Mouse (Mus musculus) C2C12 (cell line): ENCODE measurements around the gene Mtm1.

Experiments used
- CTCF ChIP-seq: IDR thresholded peaks from one replicate; pipeline ENCODE4 v1.5.1; 2011; ENCODE audit not compliant: control insufficient read depth, insufficient read depth, insufficient read length
- FOSL1 ChIP-seq: IDR thresholded peaks from one replicate; pipeline ENCODE4 v1.8.0; 2011; ENCODE audit warnings: mild to moderate bottlenecking, low read length; ENCODE audit not compliant: poor library complexity, insufficient read depth, severe bottlenecking
- MYOG ChIP-seq: IDR thresholded peaks from one replicate; pipeline ENCODE4 v1.6.1; 2011; ENCODE audit not compliant: control insufficient read depth, insufficient read length; ENCODE audit errors: extremely low read depth

- no peak for TF ChIP-seq CTCF
- TF ChIP-seq FOSL1 = no peak
- TF ChIP-seq MYOG = no peak
Observed at GRCm38 (mm10) chrX:71311229-71311628, 100.7 kb downstream of the Mtm1 start.
